Mouse (Mus musculus) embryo, embryonic 11.5 days (tissue): ENCODE data around the gene Fdx1.

Experiments used
- DNase-seq: peaks from one replicate; pipeline ENCODE4 v3.0.0-alpha.2; 2012; ENCODE audit warnings: low read depth, low spot score

Fdx1 gene

GRCm38 (mm10) chr9:51906938-51907337, 56.4 kb downstream of the Fdx1 start:
- no peak for DNase-seq
